Mouse (Mus musculus): ENCODE data around the gene Eif4a1. TPM values are rescaled to one million over a fixed set of nuclear protein-coding genes. Genes with fewer than 3 reads are reported as not detected.
A peak's percentile ranks its signal among the peaks of the same experiment; 100 is the strongest.
"Not testable (repeated sequence)": the region's sequence is repeated elsewhere in the genome, so short reads cannot be mapped to it uniquely, and the experiment has no call there.

The Eif4a1 gene
- polyA plus RNA-seq, 1 experiment from 2014 or later: 781 TPM

GRCm38 (mm10) chr11:69624339-69624738 lies 47.9 kb downstream of the Eif4a1 start:
- H3K27ac ChIP-seq (ENCODE audit: low read depth, low read length); H3K9ac ChIP-seq (ENCODE audit: low read length); H3K36me3 ChIP-seq (ENCODE audit: control insufficient read depth, insufficient read depth, low read length); H3K4me1 ChIP-seq (ENCODE audit: control insufficient read depth, insufficient read depth, low read length); DNase-seq (ENCODE audit: low spot score); H3K4me2 ChIP-seq (ENCODE audit: low read depth); H3K4me3 ChIP-seq (ENCODE audit: low read depth, low read length); H3K9me3 ChIP-seq (ENCODE audit: control insufficient read depth, low read length); ATAC-seq (ENCODE audit: insufficient read depth, low FRiP score, low TSS enrichment); H3K27me3 ChIP-seq (ENCODE audit: control insufficient read depth, insufficient read depth, low read length): not testable (repeated sequence)
- 86% methylated on average over 2 of the region's 2 CpGs for WGBS

DNA sequence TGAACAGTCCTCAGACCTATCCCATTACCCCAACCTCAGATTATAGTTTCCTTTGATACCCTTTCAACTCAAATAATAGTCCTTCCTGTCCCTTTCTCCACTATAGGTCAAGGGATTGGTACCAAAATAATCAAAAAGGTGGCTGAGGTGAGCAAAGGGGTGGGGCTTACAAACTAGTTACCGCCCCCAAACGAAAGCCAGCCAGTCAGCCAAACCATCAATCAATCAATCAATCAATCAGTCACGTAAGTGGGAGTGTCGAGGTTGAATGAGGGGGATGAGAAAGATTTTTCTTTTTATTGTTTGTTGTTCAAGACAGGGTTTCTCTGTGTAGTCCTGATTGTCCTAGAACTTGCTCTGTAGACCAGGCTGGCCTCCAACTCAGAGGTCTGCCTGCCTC lies 49.2 kb downstream of the Eif4a1 start:
- Histone ChIP-seq H3K27ac (ENCODE audit: low read depth, low read length) (no peak overlapping the region), H3K9ac (ENCODE audit: low read length) (no peak overlapping the region; the same call in 1 of the 2 replicates), H3K27me3 (ENCODE audit: control insufficient read depth, insufficient read depth, low read length) (no peaks in the 10 kb centered on the region), H3K4me2 (ENCODE audit: low read depth) (peak overlapping the region; percentile 69; the same call in 1 of the 2 replicates), H3K4me3 (ENCODE audit: low read depth, low read length) (0 out of 2 replicates have a peak overlapping the region, but pooled peaks have one; percentile 40), H3K4me1 (ENCODE audit: control insufficient read depth, insufficient read depth, low read length) (peaks cover 8% of the 10 kb centered on the region), H3K36me3 (ENCODE audit: control insufficient read depth, insufficient read depth, low read length) (no peaks in the 10 kb centered on the region; the same call in 1 of the 2 replicates), H3K9me3 (ENCODE audit: control insufficient read depth, low read length) (no peaks in the 10 kb centered on the region)
- DNase-seq (ENCODE audit: low spot score) (no peak), ATAC-seq (ENCODE audit: insufficient read depth, low FRiP score, low TSS enrichment) (no peak)
- WGBS: 64% methylated on average over 4 of the region's 4 CpGs

DNA sequence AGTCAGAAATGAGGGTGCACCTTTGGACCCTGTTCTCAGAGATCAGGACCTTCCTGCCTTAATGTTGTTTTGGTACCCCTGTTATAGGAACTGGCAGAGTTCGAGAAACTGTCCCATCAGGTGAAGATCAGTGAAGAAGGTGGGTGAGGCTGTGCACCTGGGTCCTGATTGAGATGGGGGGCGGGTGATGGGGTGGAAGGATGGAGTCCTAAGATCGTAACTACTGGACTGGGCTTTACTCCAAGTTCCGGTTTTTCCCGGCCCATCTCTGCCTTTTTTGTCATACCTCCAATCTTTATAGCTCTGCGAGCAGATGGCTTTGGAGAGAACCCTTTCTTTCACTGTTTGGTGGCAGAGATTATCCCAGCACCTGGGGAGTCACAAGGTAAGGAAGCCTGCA lies 49.8 kb downstream of the Eif4a1 start:
- Histone ChIP-seq H3K27me3 (ENCODE audit: control insufficient read depth, insufficient read depth, low read length) (no peaks in the 10 kb centered on the region), H3K9me3 (ENCODE audit: control insufficient read depth, low read length) (no peaks in the 10 kb centered on the region), H3K4me1 (ENCODE audit: control insufficient read depth, insufficient read depth, low read length) (peaks cover 8% of the 10 kb centered on the region), H3K9ac (ENCODE audit: low read length) (peak overlapping the region; percentile 58), H3K36me3 (ENCODE audit: control insufficient read depth, insufficient read depth, low read length) (no peaks in the 10 kb centered on the region; the same call in 1 of the 2 replicates), H3K27ac (ENCODE audit: low read depth, low read length) (0 out of 2 replicates have a peak overlapping the region, but pooled peaks have one; percentile 45), H3K4me2 (ENCODE audit: low read depth) (peak overlapping the region; percentile 69), H3K4me3 (ENCODE audit: low read depth, low read length) (peak overlapping the region; percentile 40)
- 43% methylated on average over 6 of the region's 6 CpGs for WGBS
- DNase-seq (ENCODE audit: low spot score) (no peak), ATAC-seq (ENCODE audit: insufficient read depth, low FRiP score, low TSS enrichment) (no peak)

DNA sequence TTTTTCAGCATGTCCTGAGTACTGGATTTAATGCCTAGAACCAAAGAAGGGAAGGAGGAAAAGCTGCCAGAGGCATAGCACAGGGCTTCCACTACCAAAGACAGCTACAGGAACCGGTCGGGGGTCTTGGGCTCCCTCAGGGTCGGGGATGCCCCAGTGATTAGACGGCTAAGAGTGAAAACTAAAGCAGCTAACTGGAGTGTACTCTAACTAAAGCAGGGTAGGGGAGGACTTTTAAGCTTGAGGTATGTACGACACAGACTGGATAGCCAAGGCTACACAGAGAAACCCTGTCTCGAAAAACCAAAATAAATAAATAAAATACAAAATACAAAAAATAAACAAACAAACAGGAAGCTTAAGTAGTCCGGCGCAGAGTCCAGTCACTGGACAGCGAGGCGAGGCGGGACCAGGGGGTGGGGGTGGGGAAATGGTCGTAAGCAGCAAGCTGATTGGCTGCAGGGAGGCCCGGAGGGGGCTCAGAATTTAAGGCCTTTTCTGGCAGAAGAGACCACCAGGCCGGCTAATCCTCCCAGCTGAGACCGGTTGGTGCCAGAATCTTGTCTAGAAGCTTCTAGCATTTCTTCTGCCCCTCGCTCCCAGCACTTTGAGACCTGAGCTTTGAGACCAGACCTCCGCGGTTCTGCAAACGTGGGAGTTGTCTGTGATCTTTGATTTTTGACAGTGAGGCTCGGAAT lies 50.5 kb downstream of the Eif4a1 start, which contains the start of gene Sat2:
TSS of gene Sat2 (plus strand) at position 454 of the 698 bp plus-strand sequence.
- H3K9me3 ChIP-seq (ENCODE audit: control insufficient read depth, low read length): no peaks in the 10 kb centered on the region
- H3K27me3 ChIP-seq (ENCODE audit: control insufficient read depth, insufficient read depth, low read length): no peaks in the 10 kb centered on the region
- H3K4me3 ChIP-seq (ENCODE audit: low read depth, low read length): peak within 1 kb of the TSS; percentile 40
- DNase-seq (ENCODE audit: low spot score) (peak; percentile 88), ATAC-seq (ENCODE audit: insufficient read depth, low FRiP score, low TSS enrichment) (peak; percentile 60; the same call in 1 of the 2 replicates)
- peak within 1 kb of the TSS; percentile 58 for H3K9ac ChIP-seq (ENCODE audit: low read length)
- peaks cover 8% of the 10 kb centered on the region for H3K4me1 ChIP-seq (ENCODE audit: control insufficient read depth, insufficient read depth, low read length)
- H3K4me2 ChIP-seq (ENCODE audit: low read depth): peak within 1 kb of the TSS; percentile 69
- H3K27ac ChIP-seq (ENCODE audit: low read depth, low read length): 0 out of 2 replicates have a peak within 1 kb of the TSS, but pooled peaks have one; percentile 45
- 2% methylated on average over 20 of the region's 20 CpGs for WGBS
- H3K36me3 ChIP-seq (ENCODE audit: control insufficient read depth, insufficient read depth, low read length): no peaks in the 10 kb centered on the region; the same call in 1 of the 2 replicates

DNA sequence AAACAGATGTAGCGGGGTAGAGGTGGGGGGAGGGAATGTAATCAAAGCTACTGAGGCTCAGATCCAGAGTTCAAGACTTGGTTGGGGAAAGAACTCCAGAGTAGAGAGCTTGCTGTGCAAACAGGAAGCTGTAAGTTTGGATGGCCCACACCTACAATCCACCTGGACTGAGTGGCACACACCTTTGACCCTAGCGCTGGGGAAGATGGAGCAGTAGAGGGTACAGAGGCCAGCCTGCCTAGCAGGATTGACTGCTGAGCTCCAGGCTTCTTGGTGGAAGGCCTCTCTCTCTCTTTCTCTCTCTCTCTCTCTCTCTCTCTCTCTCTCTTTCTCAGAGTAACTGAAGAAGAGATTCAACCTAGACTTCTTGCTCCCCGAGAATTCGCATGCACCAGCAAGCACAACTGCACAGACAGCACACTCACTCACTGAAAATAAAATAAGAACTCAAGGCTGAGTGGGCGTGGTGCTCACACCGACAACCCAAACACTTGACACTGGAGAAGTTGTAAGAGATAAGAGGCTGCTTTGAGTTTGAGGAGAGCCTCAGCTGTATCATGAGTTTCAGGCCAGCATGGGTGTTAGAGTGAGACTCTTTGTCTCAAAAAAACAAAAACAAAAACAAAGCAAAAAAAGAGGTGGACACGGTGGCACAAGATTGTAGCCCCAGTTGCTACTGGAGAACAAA lies 51.7 kb downstream of the Eif4a1 start:
- Histone ChIP-seq H3K36me3 (ENCODE audit: control insufficient read depth, insufficient read depth, low read length) (no peaks in the 10 kb centered on the region; the same call in 1 of the 2 replicates), H3K27me3 (ENCODE audit: control insufficient read depth, insufficient read depth, low read length) (no peaks in the 10 kb centered on the region), H3K9ac (ENCODE audit: low read length) (no peak overlapping the region), H3K4me3 (ENCODE audit: low read depth, low read length) (no peak overlapping the region), H3K27ac (ENCODE audit: low read depth, low read length) (no peak overlapping the region), H3K4me1 (ENCODE audit: control insufficient read depth, insufficient read depth, low read length) (peaks cover 8% of the 10 kb centered on the region), H3K4me2 (ENCODE audit: low read depth) (no peak overlapping the region), H3K9me3 (ENCODE audit: control insufficient read depth, low read length) (no peaks in the 10 kb centered on the region)
- DNase-seq (ENCODE audit: low spot score): no peak
- 88% methylated on average over 7 of the region's 7 CpGs for WGBS
- ATAC-seq (ENCODE audit: insufficient read depth, low FRiP score, low TSS enrichment): no peak

DNA sequence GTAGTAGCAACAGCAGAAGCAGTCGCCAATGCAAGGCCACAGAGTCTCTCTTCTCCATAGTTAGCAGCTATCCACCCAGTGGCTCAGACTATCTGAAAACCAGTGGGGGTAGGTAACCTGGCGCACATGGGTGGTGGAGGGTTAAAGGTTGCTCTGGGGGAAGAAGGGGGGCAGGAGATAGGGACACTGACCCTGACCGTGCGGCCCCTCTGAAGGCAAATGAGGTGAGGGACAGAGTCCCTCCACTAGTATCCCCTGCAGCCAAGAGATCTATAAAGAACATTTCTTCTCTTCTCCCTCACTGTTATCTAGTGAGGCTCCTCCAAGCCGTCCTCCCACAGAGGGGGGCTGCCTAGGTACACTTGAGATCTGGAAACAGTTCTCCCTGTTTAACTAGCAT lies 54.4 kb downstream of the Eif4a1 start, which contains the start of gene Shbg:
TSS of gene Shbg (minus strand) at position 101 of the 400 bp plus-strand sequence.
- 74% methylated on average over 5 of the region's 5 CpGs for WGBS
- Histone ChIP-seq H3K4me2 (ENCODE audit: low read depth) (no peak within 1 kb of the TSS), H3K4me3 (ENCODE audit: low read depth, low read length) (no peak within 1 kb of the TSS), H3K9ac (ENCODE audit: low read length) (no peak within 1 kb of the TSS), H3K27ac (ENCODE audit: low read depth, low read length) (no peak within 1 kb of the TSS), H3K4me1 (ENCODE audit: control insufficient read depth, insufficient read depth, low read length) (peaks cover 12% of the 10 kb centered on the region), H3K9me3 (ENCODE audit: control insufficient read depth, low read length) (no peaks in the 10 kb centered on the region), H3K36me3 (ENCODE audit: control insufficient read depth, insufficient read depth, low read length) (no peaks in the 10 kb centered on the region; the same call in 1 of the 2 replicates), H3K27me3 (ENCODE audit: control insufficient read depth, insufficient read depth, low read length) (no peaks in the 10 kb centered on the region)
- no peak for DNase-seq (ENCODE audit: low spot score)
- no peak for ATAC-seq (ENCODE audit: insufficient read depth, low FRiP score, low TSS enrichment)

MicroRNA genes within 50 kb of the gene (microRNA counts, 519-probe panel; counts per million panel counts)
- microRNA mmu-miR-1934: 171 counts per million, percentile 57 among the panel's probes with 10 or more counts
- 2,928 counts per million, percentile 64 among the panel's probes with 10 or more counts for microRNA mmu-miR-467f

Small RNA genes lying within 50 kb of the gene (microRNA-seq; reads per million reads assigned to microRNA genes)
- gene Mir1934 (1.3 reads per million), gene Mir467f (not detected)

Other genes with a start within 250 kb of the Eif4a1 start
- gene Dnah2, start 123.3 kb downstream of the Eif4a1 start, polyA plus RNA-seq (2014; fragmentation: Nextera tagmentation; extraction: Ambion mirVana): 0.92 and 1.2 TPM in 2 replicates
- gene Efnb3, start 112.2 kb downstream of the Eif4a1 start, polyA plus RNA-seq (2014; fragmentation: Nextera tagmentation; extraction: Ambion mirVana): 9.6 and 9.7 TPM in 2 replicates
- 34.5 and 34.6 TPM in 2 replicates for gene Wrap53, start 92.2 kb downstream of the Eif4a1 start, polyA plus RNA-seq (2014; fragmentation: Nextera tagmentation; extraction: Ambion mirVana)
- gene Trp53, start 92.1 kb downstream of the Eif4a1 start, polyA plus RNA-seq (2014; fragmentation: Nextera tagmentation; extraction: Ambion mirVana): 169 and 175 TPM in 2 replicates
- gene Atp1b2, start 66.5 kb downstream of the Eif4a1 start, polyA plus RNA-seq (2014; fragmentation: Nextera tagmentation; extraction: Ambion mirVana): 7.2 and 7.7 TPM in 2 replicates
- gene Shbg, start 54.5 kb downstream of the Eif4a1 start, polyA plus RNA-seq (2014; fragmentation: Nextera tagmentation; extraction: Ambion mirVana): not detected in 2 replicates
- 14.9 and 19.0 TPM in 2 replicates for gene Sat2, start 50.4 kb downstream of the Eif4a1 start, polyA plus RNA-seq (2014; fragmentation: Nextera tagmentation; extraction: Ambion mirVana)
- gene Fxr2, start 39.4 kb downstream of the Eif4a1 start, polyA plus RNA-seq (2014; fragmentation: Nextera tagmentation; extraction: Ambion mirVana): 36.4 and 40.3 TPM in 2 replicates
- not detected in 2 replicates for gene Sox15, start 17.1 kb downstream of the Eif4a1 start, polyA plus RNA-seq (2014; fragmentation: Nextera tagmentation; extraction: Ambion mirVana)
- 26.8 and 30.0 TPM in 2 replicates for gene Mpdu1, start 9.8 kb downstream of the Eif4a1 start, polyA plus RNA-seq (2014; fragmentation: Nextera tagmentation; extraction: Ambion mirVana)
- 5.5 and 6.7 TPM in 2 replicates for gene Cd68, start 6.3 kb downstream of the Eif4a1 start, polyA plus RNA-seq (2014; fragmentation: Nextera tagmentation; extraction: Ambion mirVana)
- 88.6 and 93.8 TPM in 2 replicates for gene Senp3, start 9.7 kb upstream of the Eif4a1 start, polyA plus RNA-seq (2014; fragmentation: Nextera tagmentation; extraction: Ambion mirVana)
- gene Tnfsf13, start 13.4 kb upstream of the Eif4a1 start, polyA plus RNA-seq (2014; fragmentation: Nextera tagmentation; extraction: Ambion mirVana): 0.19 TPM in 1 of 2 replicates, not detected in the other
- gene Tnfsf12, start 23.4 kb upstream of the Eif4a1 start, polyA plus RNA-seq (2014; fragmentation: Nextera tagmentation; extraction: Ambion mirVana): 1.5 and 1.7 TPM in 2 replicates
- 1.4 and 1.5 TPM in 2 replicates for gene Tnfsfm13, start 23.7 kb upstream of the Eif4a1 start, polyA plus RNA-seq (2014; fragmentation: Nextera tagmentation; extraction: Ambion mirVana)
- 65.0 and 65.3 TPM in 2 replicates for gene Polr2a, start 86.2 kb upstream of the Eif4a1 start, polyA plus RNA-seq (2014; fragmentation: Nextera tagmentation; extraction: Ambion mirVana)
- not detected in 2 replicates for gene Slc35g3, start 89.5 kb upstream of the Eif4a1 start, polyA plus RNA-seq (2014; fragmentation: Nextera tagmentation; extraction: Ambion mirVana)
- gene Zbtb4, start 93.5 kb upstream of the Eif4a1 start, polyA plus RNA-seq (2014; fragmentation: Nextera tagmentation; extraction: Ambion mirVana): 0.99 and 1.3 TPM in 2 replicates
- 4.2 and 6.2 TPM in 2 replicates for gene Chrnb1, start 123.5 kb upstream of the Eif4a1 start, polyA plus RNA-seq (2014; fragmentation: Nextera tagmentation; extraction: Ambion mirVana)
- 2.0 and 3.0 TPM in 2 replicates for gene Fgf11, start 129.4 kb upstream of the Eif4a1 start, polyA plus RNA-seq (2014; fragmentation: Nextera tagmentation; extraction: Ambion mirVana)
- 0.69 and 0.88 TPM in 2 replicates for gene Tmem102, start 133.2 kb upstream of the Eif4a1 start, polyA plus RNA-seq (2014; fragmentation: Nextera tagmentation; extraction: Ambion mirVana)
- gene Gm39566, start 142.9 kb upstream of the Eif4a1 start, polyA plus RNA-seq (2014; fragmentation: Nextera tagmentation; extraction: Ambion mirVana): not detected in 2 replicates
- gene Spem2, start 146.0 kb upstream of the Eif4a1 start, polyA plus RNA-seq (2014; fragmentation: Nextera tagmentation; extraction: Ambion mirVana): not detected in 2 replicates
- 0.23 TPM in 1 of 2 replicates, not detected in the other for gene Spem1, start 149.8 kb upstream of the Eif4a1 start, polyA plus RNA-seq (2014; fragmentation: Nextera tagmentation; extraction: Ambion mirVana)
- gene Nlgn2, start 165.4 kb upstream of the Eif4a1 start, polyA plus RNA-seq (2014; fragmentation: Nextera tagmentation; extraction: Ambion mirVana): 10.9 and 11.4 TPM in 2 replicates
- 289 and 296 TPM in 2 replicates for gene Tmem256, start 166.1 kb upstream of the Eif4a1 start, polyA plus RNA-seq (2014; fragmentation: Nextera tagmentation; extraction: Ambion mirVana)
- gene Plscr3, start 174.0 kb upstream of the Eif4a1 start, polyA plus RNA-seq (2014; fragmentation: Nextera tagmentation; extraction: Ambion mirVana): 75.4 and 83.7 TPM in 2 replicates
- 0.23 and 0.72 TPM in 2 replicates for gene Tnk1, start 186.3 kb upstream of the Eif4a1 start, polyA plus RNA-seq (2014; fragmentation: Nextera tagmentation; extraction: Ambion mirVana)
- not detected in 2 replicates for gene Tmem95, start 205.6 kb upstream of the Eif4a1 start, polyA plus RNA-seq (2014; fragmentation: Nextera tagmentation; extraction: Ambion mirVana)
- gene Kctd11, start 209.0 kb upstream of the Eif4a1 start, polyA plus RNA-seq (2014; fragmentation: Nextera tagmentation; extraction: Ambion mirVana): 3.1 and 3.6 TPM in 2 replicates
- gene Acap1, start 223.1 kb upstream of the Eif4a1 start, polyA plus RNA-seq (2014; fragmentation: Nextera tagmentation; extraction: Ambion mirVana): 0.53 and 1.1 TPM in 2 replicates
- 14.4 and 15.1 TPM in 2 replicates for gene 2810408A11Rik, start 228.6 kb upstream of the Eif4a1 start, polyA plus RNA-seq (2014; fragmentation: Nextera tagmentation; extraction: Ambion mirVana)
- gene Neurl4, start 228.6 kb upstream of the Eif4a1 start, polyA plus RNA-seq (2014; fragmentation: Nextera tagmentation; extraction: Ambion mirVana): 14.2 and 18.0 TPM in 2 replicates
- gene Gps2, start 241.5 kb upstream of the Eif4a1 start, polyA plus RNA-seq (2014; fragmentation: Nextera tagmentation; extraction: Ambion mirVana): 84.0 and 93.7 TPM in 2 replicates
- 1,905 and 1,926 TPM in 2 replicates for gene Eif5a, start 249.5 kb upstream of the Eif4a1 start, polyA plus RNA-seq (2014; fragmentation: Nextera tagmentation; extraction: Ambion mirVana)

Data from neural tube, embryonic 11.5 days (tissue).